Mouse (Mus musculus) midbrain, postnatal 0 days (tissue): ENCODE measurements around the gene Tpi1. TPM values are rescaled to one million over a fixed set of nuclear protein-coding genes. Genes with fewer than 3 reads are reported as not detected.
"Not testable (repeated sequence)": the region's sequence is repeated elsewhere in the genome, so short reads cannot be mapped to it uniquely, and the experiment has no call there.

ENCODE experiments used
- ATAC-seq: fragments of 200-750 bp; cut with Nextera tagmentation; 2 replicates; pipeline ENCODE4 v1.8.0; 2017; ENCODE audit warnings: moderate number of reproducible peaks, mild to moderate bottlenecking, moderate TSS enrichment, moderate library complexity; ENCODE audit not compliant: low FRiP score
- DNase-seq: peaks from one replicate; pipeline ENCODE4 v3.0.0-alpha.2; 2015; ENCODE audit warnings: low spot score
- H3K27ac ChIP-seq: fragments of 300-500 bp; sonication (generic); 2 replicates; pipeline ENCODE4 v1.5.1; 2014; ENCODE audit warnings: low read depth, mild to moderate bottlenecking, low read length, mixed read lengths
- H3K27me3 ChIP-seq: fragments of 300-500 bp; sonication (generic); 2 replicates; pipeline ENCODE4 v1.6.1; 2014; ENCODE audit warnings: low read length, control low read depth, mixed read lengths; ENCODE audit not compliant: insufficient read depth
- H3K36me3 ChIP-seq: fragments of 300-500 bp; sonication (generic); 2 replicates; pipeline ENCODE4 v1.6.1; 2014; ENCODE audit warnings: low read length, control low read depth, mixed read lengths; ENCODE audit not compliant: insufficient read depth
- H3K4me1 ChIP-seq: fragments of 300-500 bp; sonication (generic); 2 replicates; pipeline ENCODE4 v1.6.1; 2014; ENCODE audit warnings: mild to moderate bottlenecking, control low read depth, antibody characterized with exemption, low read length, mixed read lengths; ENCODE audit not compliant: insufficient read depth
- H3K4me2 ChIP-seq: fragments of 300-500 bp; sonication (generic); 2 replicates; pipeline ENCODE4 v1.6.1; 2014; ENCODE audit warnings: low read depth, mild to moderate bottlenecking, low read length, mixed read lengths; ENCODE audit not compliant: poor library complexity, severe bottlenecking
- H3K4me3 ChIP-seq: fragments of 300-500 bp; sonication (generic); 2 replicates; pipeline ENCODE4 v1.5.1; 2014; ENCODE audit warnings: low read depth, mild to moderate bottlenecking, low read length, moderate library complexity
- H3K9ac ChIP-seq: fragments of 300-500 bp; sonication (generic); replicated peaks from 2 replicates; pipeline ENCODE4 v1.6.1; 2014; ENCODE audit warnings: mild to moderate bottlenecking, low read length, moderate library complexity, mixed read lengths; ENCODE audit not compliant: poor library complexity, severe bottlenecking
- H3K9me3 ChIP-seq: fragments of 300-500 bp; sonication (generic); 2 replicates; pipeline ENCODE4 v1.6.1; 2016; ENCODE audit warnings: low read length, control low read depth
- CTCF ChIP-seq: IDR thresholded peaks from 2 replicates; pipeline ENCODE4 v1.5.1; 2016; ENCODE audit warnings: antibody characterized with exemption, mild to moderate bottlenecking
- WGBS: fragments of 180-500 bp; shearing (Covaris S2); extraction: QIAGEN DNeasy Blood & Tissue Kit; methylation state at CpG from one replicate; pipeline ENCODE4 v1.1.7; 2014; 5-methylcytosine and 5-hydroxymethylcytosine counted together
- polyA plus RNA-seq: library from polyadenylated mRNA; unstranded; fragments of >200 nt; fragmentation: Nextera tagmentation; extraction: Ambion mirVana; gene quantifications from 2 replicates; pipeline ENCODE4 v1.2.1, GENCODE M21; 2015
- total RNA-seq: library from RNA; depleted of rRNA; stranded (reverse); fragments of >200 nt; gene quantifications from 2 replicates; pipeline ENCODE4 v1.2.3, GENCODE M21; 2014

The Tpi1 gene
- total and polyA plus RNA-seq, 2 experiments from 2014 or later: 392 to 415 TPM

- Histone ChIP-seq H3K36me3 (peaks cover 25% of the 10 kb centered on the region; the same call in 1 of the 2 replicates), H3K9ac (no peak overlapping the region), H3K4me3 (peak overlapping the region; percentile 61; the same call in 1 of the 2 replicates), H3K9me3 (no peaks in the 10 kb centered on the region), H3K27me3 (no peaks in the 10 kb centered on the region), H3K27ac (no peak overlapping the region), H3K4me2 (peak overlapping the region; percentile 87), H3K4me1 (peaks cover 14% of the 10 kb centered on the region)
- ATAC-seq: no peak
- no peak for DNase-seq
- TF ChIP-seq CTCF: no peak
- WGBS: 88% methylated on average over 24 of the region's 24 CpGs
Observed at GRCm38 (mm10) chr6:124811701-124812560, 2.2 kb downstream of the Tpi1 start.

GRCm38 (mm10) chr6:124811403-124811665, 2.8 kb downstream of the Tpi1 start:
- H3K9me3 ChIP-seq: no peaks in the 10 kb centered on the region
- H3K4me1 ChIP-seq: peaks cover 14% of the 10 kb centered on the region
- no peak overlapping the region for H3K4me2 ChIP-seq
- 88% methylated on average over 4 of the region's 4 CpGs for WGBS
- peaks cover 19% of the 10 kb centered on the region; the same call in 1 of the 2 replicates for H3K36me3 ChIP-seq
- H3K27me3 ChIP-seq: no peaks in the 10 kb centered on the region
- DNase-seq: no peak
- no peak for TF ChIP-seq CTCF
- no peak overlapping the region for H3K9ac ChIP-seq
- no peak overlapping the region for H3K4me3 ChIP-seq
- no peak for ATAC-seq
- H3K27ac ChIP-seq: no peak overlapping the region

- not testable (repeated sequence) for H3K9me3 ChIP-seq, H3K27me3 ChIP-seq, H3K27ac ChIP-seq, H3K9ac ChIP-seq, H3K4me2 ChIP-seq, ATAC-seq, H3K4me3 ChIP-seq, DNase-seq
- Histone ChIP-seq H3K4me1 (peaks cover 14% of the 10 kb centered on the region), H3K36me3 (0 out of 2 replicates have a peak, but pooled peaks cover 15% of the 10 kb centered on the region)
- WGBS: 82% methylated on average over 11 of the region's 11 CpGs
Observed at GRCm38 (mm10) chr6:124810566-124811402, 3.3 kb downstream of the Tpi1 start.

GRCm38 (mm10) chr6:124809775-124810538, 4.1 kb downstream of the Tpi1 start:
- ATAC-seq (no peak), DNase-seq (no peak)
- H3K27ac ChIP-seq: no peak overlapping the region
- H3K9me3 ChIP-seq: no peaks in the 10 kb centered on the region
- H3K4me1 ChIP-seq: peaks cover 14% of the 10 kb centered on the region
- H3K36me3 ChIP-seq: 0 out of 2 replicates have a peak, but pooled peaks cover 10% of the 10 kb centered on the region
- H3K9ac ChIP-seq: peak overlapping the region; percentile 54
- no peaks in the 10 kb centered on the region for H3K27me3 ChIP-seq
- H3K4me2 ChIP-seq: peak overlapping the region; percentile 69
- 46% methylated on average over 14 of the region's 14 CpGs for WGBS
- no peak for TF ChIP-seq CTCF
- peak overlapping the region; percentile 43 for H3K4me3 ChIP-seq

- ATAC-seq (no peak), DNase-seq (peak; percentile 83)
- H3K4me3 ChIP-seq: peak overlapping the region; percentile 43
- H3K27me3 ChIP-seq: no peaks in the 10 kb centered on the region
- H3K9ac ChIP-seq: peak overlapping the region; percentile 54
- H3K36me3 ChIP-seq: 0 out of 2 replicates have a peak, but pooled peaks cover 10% of the 10 kb centered on the region
- H3K4me2 ChIP-seq: peak overlapping the region; percentile 69
- peaks cover 10% of the 10 kb centered on the region; the same call in 1 of the 2 replicates for H3K4me1 ChIP-seq
- peak overlapping the region; percentile 69 for H3K27ac ChIP-seq
- WGBS: under 1% methylated on average over 32 of the region's 35 CpGs
- TF ChIP-seq CTCF: peak; percentile 79
- no peaks in the 10 kb centered on the region for H3K9me3 ChIP-seq
Observed at GRCm38 (mm10) chr6:124809052-124809774, 4.9 kb downstream of the Tpi1 start.
